Mouse (Mus musculus) CD4-positive, CD25-positive, alpha-beta regulatory T cell, adult 9 weeks (primary cell): ENCODE measurements around the gene Ikzf4. TPM values are rescaled to one million over a fixed set of nuclear protein-coding genes. Genes with fewer than 3 reads are reported as not detected.

ENCODE experiments used
- polyA plus RNA-seq: library from polyadenylated mRNA; unstranded; fragments of 100-300 nt; shearing (Covaris generic); gene quantifications from one replicate; pipeline ENCODE4 v1.2.1, GENCODE M21; 2017

Ikzf4 gene
- 123 TPM for polyA plus RNA-seq

DNA sequence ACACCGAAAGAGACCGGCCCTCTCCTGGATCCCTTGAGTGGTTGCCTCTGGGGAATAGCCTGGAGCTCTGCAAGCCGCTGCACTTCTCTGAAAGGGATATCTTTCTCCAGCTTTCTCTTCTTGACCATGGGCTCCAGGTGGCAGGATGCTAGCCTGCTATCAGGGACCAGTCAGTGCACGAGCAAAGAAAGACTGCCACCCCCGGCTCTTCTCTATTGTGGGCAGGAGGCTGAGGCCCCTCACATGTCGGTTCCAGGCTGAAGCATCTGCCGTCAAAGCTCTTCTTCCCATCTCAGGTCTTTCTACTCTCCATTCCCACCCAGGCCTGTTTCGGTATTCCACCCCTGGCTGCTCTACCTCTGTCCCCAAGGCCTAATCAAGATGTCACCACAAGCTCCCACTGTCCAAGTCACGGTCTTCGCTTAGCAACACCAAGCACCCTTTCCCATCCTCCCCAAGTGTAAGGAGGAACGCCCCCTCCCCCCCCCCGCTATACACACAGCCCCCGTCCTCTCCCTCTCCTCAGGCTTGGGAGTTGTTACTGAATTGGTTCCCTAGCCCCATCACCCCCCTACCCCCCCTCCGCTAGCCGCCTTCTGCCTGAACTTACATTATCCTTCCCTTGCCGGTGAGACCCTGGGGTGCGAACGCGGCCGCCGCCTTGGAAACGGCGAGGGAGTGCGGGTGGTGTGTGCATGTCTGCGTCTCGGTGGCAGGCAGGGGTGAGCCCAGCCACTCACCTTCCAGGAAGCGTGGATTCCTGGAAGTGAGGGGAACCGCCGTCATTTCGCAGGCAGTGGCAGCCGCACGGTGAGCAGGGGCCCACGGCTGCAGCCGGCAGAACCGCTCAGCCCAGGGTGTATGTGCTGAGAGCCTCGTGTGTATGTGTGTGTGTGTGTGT, at the start of gene Ikzf4:
TSS of gene Ikzf4 (minus strand) at position 881 of the 901 bp plus-strand sequence.

DNA sequence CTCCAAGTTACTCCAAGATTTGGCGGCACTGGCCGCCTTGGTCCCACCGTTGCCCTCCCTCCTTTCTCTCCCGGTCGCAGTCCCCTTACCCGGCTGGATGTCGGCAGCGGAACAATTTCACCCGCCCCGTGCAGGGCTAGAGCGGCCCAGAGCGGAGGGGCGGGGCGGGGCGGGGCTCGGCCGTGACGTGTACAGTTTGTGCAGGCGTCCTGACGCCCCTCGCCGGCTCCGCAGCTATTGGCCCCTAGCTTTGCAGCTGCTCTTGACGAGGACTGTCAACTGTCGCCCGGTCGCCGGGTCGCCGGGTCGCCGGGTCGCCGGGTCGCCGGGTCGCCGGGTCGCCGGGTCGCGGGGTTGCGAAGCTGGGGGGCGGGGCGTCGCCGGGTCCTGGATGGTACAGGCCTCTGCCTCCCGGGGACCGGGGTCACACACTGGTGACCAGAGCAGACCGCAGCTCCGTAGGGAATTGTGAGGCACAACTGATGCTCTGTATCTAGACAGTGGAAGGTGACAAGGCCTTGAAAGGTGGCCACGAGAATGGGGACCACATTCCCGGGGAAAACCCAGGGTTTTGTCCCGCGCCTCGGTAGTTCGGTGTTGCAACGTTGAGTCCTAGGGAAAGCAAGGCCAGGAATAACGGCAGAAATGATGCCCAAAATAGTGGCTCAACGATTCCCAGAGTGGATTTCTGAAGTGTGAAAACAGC, 28.1 kb upstream of the Ikzf4 start, which contains the start of gene Suox:
TSS of gene Suox (minus strand) at position 311 of the 706 bp plus-strand sequence.

DNA sequence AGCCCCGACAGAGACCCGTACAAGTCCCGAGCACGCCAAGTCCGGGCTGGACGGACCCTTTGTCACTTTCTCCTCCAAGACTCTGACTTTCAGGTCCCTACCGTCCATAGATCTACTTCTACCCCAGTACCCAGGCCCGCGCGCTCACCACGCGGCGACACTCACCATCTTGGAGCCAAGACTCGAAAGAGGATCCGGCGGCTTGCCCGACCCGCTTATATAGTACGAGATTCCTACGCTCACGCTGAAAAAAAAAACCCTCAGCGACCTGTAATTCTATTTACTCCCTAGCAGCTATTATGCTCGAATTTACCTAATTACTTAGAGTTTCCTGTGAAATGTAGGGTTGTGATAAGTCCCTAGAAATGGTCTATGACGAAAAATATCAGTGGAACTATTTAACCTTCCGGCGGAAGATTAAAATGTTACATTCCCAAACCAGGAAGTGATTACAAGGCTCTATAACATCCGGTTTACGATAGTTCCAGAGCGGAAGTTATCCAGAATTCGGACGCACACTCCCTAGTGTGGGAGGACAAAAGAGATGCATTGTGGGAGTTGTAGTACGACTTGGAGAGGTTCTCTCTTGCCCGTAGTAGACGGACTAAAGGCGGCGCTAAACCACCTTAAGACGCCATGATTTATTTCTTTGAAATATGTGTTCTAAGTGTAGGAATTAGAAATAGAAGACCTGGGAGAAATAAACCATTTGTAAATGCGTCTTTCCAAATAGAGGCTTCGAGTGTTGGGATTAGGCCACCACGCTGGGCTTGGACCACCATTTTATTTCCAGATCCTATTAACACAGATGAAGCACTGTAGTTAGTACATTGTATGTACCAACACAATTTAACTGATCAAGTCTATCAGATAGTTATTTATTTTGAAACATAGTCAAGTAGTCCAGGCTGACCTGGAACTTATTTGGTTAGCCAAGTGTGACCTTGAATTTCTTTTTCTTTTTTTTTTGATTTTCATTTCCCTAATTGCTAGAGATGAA, 19.2 kb downstream of the Ikzf4 start, which contains the start of gene Rps26:
TSS of gene Rps26 (minus strand) at position 437 of the 1,000 bp plus-strand sequence.

DNA sequence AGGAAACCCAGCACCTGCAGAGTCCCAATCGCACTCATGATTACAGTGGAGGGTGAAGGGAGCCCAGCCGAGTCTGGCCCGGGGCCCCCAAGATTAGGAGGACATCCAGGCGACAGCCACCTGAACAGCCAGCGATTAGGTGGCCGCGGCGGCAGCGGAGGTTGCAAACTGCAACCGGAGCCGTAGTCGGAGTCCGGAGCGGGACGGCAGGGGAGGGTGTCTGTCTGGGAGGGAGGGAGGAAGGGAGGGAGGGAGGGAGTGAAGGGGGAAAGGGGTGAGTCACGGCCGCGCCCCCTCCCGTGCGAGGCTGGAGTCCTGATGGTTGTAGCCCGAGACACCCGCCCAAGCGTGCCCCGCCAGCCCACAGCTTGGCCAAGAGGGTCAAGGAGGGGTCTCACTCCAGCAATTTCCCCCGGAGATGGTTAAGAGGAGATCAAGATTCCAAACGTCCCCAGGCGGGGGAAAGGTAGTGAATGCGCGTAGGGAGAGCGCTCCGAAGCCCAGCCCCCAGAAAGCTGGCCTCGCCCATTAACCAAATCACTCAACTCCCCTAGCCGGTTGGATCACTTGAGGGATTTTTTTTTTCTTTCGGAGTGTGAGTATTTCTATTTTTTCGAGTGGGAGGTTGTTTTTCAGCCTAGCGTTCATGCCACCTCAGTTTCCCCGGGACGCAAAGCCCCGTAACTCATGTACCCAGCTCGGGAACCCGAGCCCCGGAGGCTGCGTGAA, 56.2 kb downstream of the Ikzf4 start, which contains the start of gene Erbb3:
TSS of gene Erbb3 (minus strand) at position 189 of the 729 bp plus-strand sequence.

Other genes with a start within 250 kb of the Ikzf4 start
- gene Slc39a5, start 244.8 kb downstream of the Ikzf4 start, polyA plus RNA-seq, result not detected
- 131 TPM for gene Nabp2, start 234.5 kb downstream of the Ikzf4 start, polyA plus RNA-seq
- 50.5 TPM for gene Rnf41, start 234.3 kb downstream of the Ikzf4 start, polyA plus RNA-seq
- gene Smarcc2, start 186.7 kb downstream of the Ikzf4 start, polyA plus RNA-seq, result 134 TPM
- 1,630 TPM for gene Myl6, start 151.8 kb downstream of the Ikzf4 start, polyA plus RNA-seq
- 4.7 TPM for gene Myl6b, start 147.3 kb downstream of the Ikzf4 start, polyA plus RNA-seq
- gene Esyt1, start 120.1 kb downstream of the Ikzf4 start, polyA plus RNA-seq, result 115 TPM
- 34.2 TPM for gene Zc3h10, start 98.2 kb downstream of the Ikzf4 start, polyA plus RNA-seq
- 3,447 TPM for gene Rpl41, start 96.7 kb downstream of the Ikzf4 start, polyA plus RNA-seq
- 43.8 TPM for gene Pa2g4, start 80.0 kb downstream of the Ikzf4 start, polyA plus RNA-seq
- 12.0 TPM for gene Erbb3, start 56.3 kb downstream of the Ikzf4 start, polyA plus RNA-seq
- 866 TPM for gene Rps26, start 19.2 kb downstream of the Ikzf4 start, polyA plus RNA-seq
- gene Suox, start 28.1 kb upstream of the Ikzf4 start, polyA plus RNA-seq, result 50.8 TPM
- gene Rab5b, start 50.3 kb upstream of the Ikzf4 start, polyA plus RNA-seq, result 55.3 TPM
- gene Pmel, start 58.2 kb upstream of the Ikzf4 start, polyA plus RNA-seq, result 7.0 TPM
- gene Cdk2, start 59.0 kb upstream of the Ikzf4 start, polyA plus RNA-seq, result 42.1 TPM
- gene Dgka, start 98.9 kb upstream of the Ikzf4 start, polyA plus RNA-seq, result 777 TPM
- gene Pym1, start 101.9 kb upstream of the Ikzf4 start, polyA plus RNA-seq, result 41.7 TPM
- 0.12 TPM for gene Mmp19, start 144.9 kb upstream of the Ikzf4 start, polyA plus RNA-seq
- 132 TPM for gene Dnajc14, start 158.1 kb upstream of the Ikzf4 start, polyA plus RNA-seq
- gene Tmem198b, start 158.4 kb upstream of the Ikzf4 start, polyA plus RNA-seq, result 6.7 TPM
- gene Sarnp, start 171.3 kb upstream of the Ikzf4 start, polyA plus RNA-seq, result 152 TPM
- gene Ormdl2, start 175.7 kb upstream of the Ikzf4 start, polyA plus RNA-seq, result 77.1 TPM
- gene Gdf11, start 245.7 kb upstream of the Ikzf4 start, polyA plus RNA-seq, result 1.4 TPM